Mouse (Mus musculus): ENCODE results near the gene Ube2a.

GRCm38 (mm10) chrX:36928791-36929190 lies 55.1 kb downstream of the Ube2a start:
- TF ChIP-seq CTCF (IDR thresholded peaks at IDR 0.05; ENCODE audit: low read depth, low read length): no peak
- no peak for TF ChIP-seq POLR2A (IDR thresholded peaks at IDR 0.05; ENCODE audit: borderline replicate concordance, low read depth, low read length)

Measured in bone marrow macrophage, adult 2 months (primary cell).